Mouse (Mus musculus) forebrain, embryonic 10.5 days (tissue): ENCODE data around the gene Gm9918. TPM values are rescaled to one million over a fixed set of nuclear protein-coding genes. Genes with fewer than 3 reads are reported as not detected.

Experiments used
- DNase-seq: peaks from one replicate; pipeline ENCODE4 v3.0.0-alpha.2; 2017; ENCODE audit warnings: low spot score; ENCODE audit errors: extremely low spot score
- H3K27ac ChIP-seq: fragments of 300-500 bp; sonication (generic); 2 replicates; pipeline ENCODE4 v1.5.1; 2016; ENCODE audit warnings: mild to moderate bottlenecking
- H3K27me3 ChIP-seq: fragments of 300-500 bp; sonication (generic); 2 replicates; pipeline ENCODE4 v1.6.1; 2016; ENCODE audit warnings: mild to moderate bottlenecking; ENCODE audit not compliant: poor library complexity, severe bottlenecking
- H3K36me3 ChIP-seq: fragments of 300-500 bp; sonication (generic); replicated peaks from 2 replicates; pipeline ENCODE4 v1.6.1; 2016; ENCODE audit warnings: mild to moderate bottlenecking, moderate library complexity
- H3K4me1 ChIP-seq: fragments of 300-500 bp; sonication (generic); 2 replicates; pipeline ENCODE4 v1.6.1; 2016
- H3K4me3 ChIP-seq: fragments of 300-500 bp; sonication (generic); 2 replicates; pipeline ENCODE4 v1.5.1; 2016; ENCODE audit warnings: mild to moderate bottlenecking, moderate library complexity
- H3K9me3 ChIP-seq: fragments of 300-500 bp; sonication (generic); 2 replicates; pipeline ENCODE4 v1.6.1; 2016; ENCODE audit warnings: mild to moderate bottlenecking, moderate library complexity
- WGBS: fragments of 180-500 bp; shearing (Covaris S2); methylation state at CpG from one replicate; pipeline ENCODE4 v1.1.7; 2016; 5-methylcytosine and 5-hydroxymethylcytosine counted together
- polyA plus RNA-seq: library from polyadenylated mRNA; unstranded; fragments of >200 nt; fragmentation: Nextera tagmentation; extraction: Ambion mirVana; gene quantifications from 2 replicates; pipeline ENCODE4 v1.2.1, GENCODE M21; 2016

Gm9918 gene
- polyA plus RNA-seq, 1 experiment from 2014 or later: 0.48 TPM

DNA sequence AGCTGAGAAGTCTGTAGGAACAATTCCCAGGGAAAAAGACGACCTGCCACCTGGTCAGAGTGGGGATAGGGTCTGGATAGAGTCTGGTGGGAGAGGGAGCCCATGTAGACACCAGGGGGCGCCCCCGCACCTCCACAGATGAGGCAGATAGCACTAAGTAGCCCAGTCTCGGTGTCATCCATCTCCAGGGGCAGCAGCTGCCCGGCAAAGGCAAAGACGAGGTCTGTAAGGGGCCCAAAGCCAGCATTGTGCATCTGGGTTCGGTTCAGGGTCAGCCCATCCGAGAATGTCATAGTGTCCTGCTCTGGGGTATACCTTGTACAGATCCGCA, 31.1 kb upstream of the Gm9918 start:
- Histone ChIP-seq H3K4me1 (peaks cover 57% of the 10 kb centered on the region), H3K27ac (no peak overlapping the region), H3K36me3 (peaks cover 33% of the 10 kb centered on the region), H3K9me3 (no peaks in the 10 kb centered on the region), H3K4me3 (no peak overlapping the region), H3K27me3 (peaks cover 48% of the 10 kb centered on the region)
- WGBS: 14% methylated on average over 9 of the region's 9 CpGs
- DNase-seq: peak; percentile 81

- H3K4me3 ChIP-seq: no peak overlapping the region
- peak overlapping the region; percentile 48; the same call in 1 of the 2 replicates for H3K27ac ChIP-seq
- H3K27me3 ChIP-seq: peaks cover 54% of the 10 kb centered on the region
- peaks cover 57% of the 10 kb centered on the region for H3K4me1 ChIP-seq
- H3K36me3 ChIP-seq: peaks cover 32% of the 10 kb centered on the region
- 83% methylated on average over 11 of the region's 11 CpGs for WGBS
- DNase-seq: no peak
- no peaks in the 10 kb centered on the region for H3K9me3 ChIP-seq
Observed at GRCm38 (mm10) chr15:102239851-102240250, 30.5 kb upstream of the Gm9918 start.

GRCm38 (mm10) chr15:102240607-102241006, 29.8 kb upstream of the Gm9918 start:
- Histone ChIP-seq H3K36me3 (peaks cover 25% of the 10 kb centered on the region), H3K4me1 (peaks cover 57% of the 10 kb centered on the region), H3K27ac (no peak overlapping the region), H3K4me3 (no peak overlapping the region), H3K27me3 (peaks cover 62% of the 10 kb centered on the region), H3K9me3 (no peaks in the 10 kb centered on the region)
- 85% methylated on average over 4 of the region's 4 CpGs for WGBS
- DNase-seq: no peak

GRCm38 (mm10) chr15:102242404-102243228, 27.7 kb upstream of the Gm9918 start:
- 28% methylated on average over 12 of the region's 12 CpGs for WGBS
- Histone ChIP-seq H3K4me3 (peak overlapping the region; percentile 69; the same call in 1 of the 2 replicates), H3K27me3 (peaks cover 81% of the 10 kb centered on the region), H3K9me3 (no peaks in the 10 kb centered on the region), H3K36me3 (peaks cover 18% of the 10 kb centered on the region), H3K27ac (peak overlapping the region; percentile 57), H3K4me1 (peaks cover 70% of the 10 kb centered on the region)
- DNase-seq: no peak

DNA sequence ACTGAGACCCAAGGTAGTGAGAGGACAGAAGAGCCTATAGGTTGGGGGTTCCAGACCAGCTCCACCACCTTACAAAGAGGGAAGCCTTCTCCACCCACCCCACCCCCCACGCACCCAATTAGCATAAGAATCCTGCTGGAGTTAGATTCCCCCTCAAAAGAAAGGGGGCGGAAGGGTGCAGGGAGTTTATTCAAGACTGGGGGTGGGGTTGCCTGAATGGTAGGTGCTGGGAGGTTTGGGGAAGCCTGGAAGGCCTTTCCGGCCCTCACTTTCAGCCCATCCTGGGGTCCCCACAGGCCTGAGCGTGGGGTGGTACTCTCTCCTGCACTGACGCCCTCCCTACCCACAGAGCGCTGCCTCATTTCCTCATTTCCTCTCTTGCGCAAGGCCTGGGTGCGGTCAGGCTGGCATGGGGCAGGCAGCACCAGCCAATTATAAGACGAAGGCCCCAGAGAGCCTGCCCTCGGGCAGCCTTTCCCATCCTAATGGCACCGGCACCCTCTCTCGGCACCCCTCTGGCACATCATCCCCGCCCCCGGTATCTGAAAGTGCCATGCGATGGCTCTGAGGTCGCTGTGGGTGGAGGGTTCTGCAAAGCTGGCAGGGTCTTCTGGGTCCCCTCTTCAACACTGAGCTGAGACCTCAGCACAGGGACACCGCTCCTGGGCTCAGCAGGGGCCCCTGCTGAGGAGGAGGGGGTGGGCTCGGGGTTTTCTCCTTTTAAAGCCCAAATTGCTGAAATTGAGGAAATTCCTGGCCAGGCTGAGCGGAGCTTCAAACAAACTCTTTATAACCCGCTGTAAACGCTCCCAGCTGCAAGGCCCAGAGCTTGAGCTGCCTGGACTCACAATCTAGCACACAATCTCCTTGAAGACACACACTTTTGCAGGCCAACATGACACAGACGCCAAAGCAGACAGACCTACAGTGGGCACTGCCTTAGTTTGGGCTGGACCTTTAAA, 26.9 kb upstream of the Gm9918 start:
- H3K27ac ChIP-seq: peak overlapping the region; percentile 57
- H3K9me3 ChIP-seq: no peaks in the 10 kb centered on the region
- DNase-seq: no peak
- H3K4me1 ChIP-seq: peaks cover 79% of the 10 kb centered on the region
- peaks cover 12% of the 10 kb centered on the region for H3K36me3 ChIP-seq
- WGBS: 9% methylated on average over 22 of the region's 22 CpGs
- H3K4me3 ChIP-seq: peak overlapping the region; percentile 69
- peaks cover 90% of the 10 kb centered on the region for H3K27me3 ChIP-seq

DNA sequence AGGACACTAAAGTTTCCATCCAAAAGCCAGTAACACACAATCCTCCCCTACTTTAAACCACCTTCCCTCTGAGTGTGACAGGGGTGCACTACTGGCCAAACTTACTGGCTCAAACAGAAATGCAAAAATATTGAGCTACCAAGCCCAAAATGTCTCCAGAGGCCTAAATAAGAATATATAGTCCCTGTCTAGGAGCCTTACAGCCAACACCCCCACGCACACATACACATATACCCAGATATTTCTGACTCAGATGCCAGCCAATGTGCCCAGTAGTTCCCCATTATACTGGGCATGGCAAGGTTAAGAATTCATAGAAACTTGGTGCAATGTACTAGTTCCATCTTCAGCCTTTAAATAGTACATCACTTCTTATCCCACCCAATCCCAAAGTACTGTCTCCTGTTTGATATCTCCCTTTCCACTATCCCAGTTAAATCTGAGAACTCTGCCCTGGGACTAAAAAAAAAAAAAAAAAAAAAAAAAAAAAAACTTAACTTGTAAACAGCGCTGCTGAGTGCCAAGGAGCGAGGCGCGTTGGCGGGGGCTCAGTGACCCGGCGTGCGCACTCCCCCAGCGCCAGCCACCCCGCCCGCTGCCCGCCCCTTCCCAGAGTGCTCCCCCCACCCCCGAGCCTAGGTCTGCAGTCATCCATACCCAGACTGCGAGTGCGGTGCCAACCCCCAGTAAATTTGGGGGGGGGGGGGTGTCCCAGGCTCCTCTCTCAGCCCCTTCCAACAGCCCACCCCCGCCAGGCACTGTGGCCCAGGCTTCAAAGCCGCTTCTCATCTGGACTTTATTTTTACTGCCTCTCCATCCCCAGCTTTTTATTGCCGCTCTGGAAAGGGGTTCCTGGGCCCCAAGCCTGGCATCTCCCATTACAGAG, 25.8 kb upstream of the Gm9918 start:
- Histone ChIP-seq H3K36me3 (peaks cover 9% of the 10 kb centered on the region), H3K27ac (peak overlapping the region; percentile 87), H3K4me1 (peaks cover 83% of the 10 kb centered on the region), H3K4me3 (peak overlapping the region; percentile 69), H3K27me3 (peaks cover 96% of the 10 kb centered on the region), H3K9me3 (no peaks in the 10 kb centered on the region)
- WGBS: 8% methylated on average over 19 of the region's 19 CpGs
- no peak for DNase-seq

DNA sequence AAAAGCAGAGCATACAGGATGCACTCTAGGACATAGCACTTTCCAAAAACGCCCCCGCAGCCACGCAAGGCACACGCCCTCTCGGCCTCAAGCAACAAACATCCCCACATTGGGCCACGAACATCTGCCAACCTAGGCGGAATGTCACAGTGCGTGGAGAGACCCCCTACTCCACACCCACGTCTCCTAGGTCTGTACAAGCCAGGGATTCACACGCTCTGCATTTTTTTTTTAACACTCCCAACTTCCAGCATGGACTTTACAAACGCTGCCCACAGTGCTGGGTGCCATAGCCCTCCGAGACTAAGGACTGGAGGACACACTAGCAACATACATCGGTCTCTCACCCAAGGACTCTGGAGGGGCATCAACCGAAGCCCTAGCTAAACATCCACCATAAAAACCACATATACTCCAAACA, 24.9 kb upstream of the Gm9918 start:
- peaks cover 4% of the 10 kb centered on the region for H3K36me3 ChIP-seq
- peaks cover 89% of the 10 kb centered on the region for H3K4me1 ChIP-seq
- peaks cover 99% of the 10 kb centered on the region for H3K27me3 ChIP-seq
- peak overlapping the region; percentile 87 for H3K27ac ChIP-seq
- H3K4me3 ChIP-seq: peak overlapping the region; percentile 69
- 3% methylated on average over 14 of the region's 14 CpGs for WGBS
- DNase-seq: no peak
- H3K9me3 ChIP-seq: no peaks in the 10 kb centered on the region

GRCm38 (mm10) chr15:102245891-102246741, 24.2 kb upstream of the Gm9918 start:
- under 1% methylated on average over 40 of the region's 44 CpGs for WGBS
- Histone ChIP-seq H3K27ac (peak overlapping the region; percentile 87), H3K27me3 (peaks cover 99% of the 10 kb centered on the region), H3K9me3 (no peaks in the 10 kb centered on the region), H3K4me3 (peak overlapping the region; percentile 69), H3K36me3 (no peaks in the 10 kb centered on the region; the same call in 1 of the 2 replicates), H3K4me1 (peaks cover 90% of the 10 kb centered on the region)
- peak; percentile 75 for DNase-seq

GRCm38 (mm10) chr15:102246866-102247251, 23.5 kb upstream of the Gm9918 start:
- under 1% methylated on average over 35 of the region's 35 CpGs for WGBS
- Histone ChIP-seq H3K36me3 (no peaks in the 10 kb centered on the region; the same call in 1 of the 2 replicates), H3K27me3 (peaks cover 98% of the 10 kb centered on the region), H3K4me3 (peak overlapping the region; percentile 69), H3K4me1 (peaks cover 97% of the 10 kb centered on the region), H3K27ac (peak overlapping the region; percentile 87), H3K9me3 (no peaks in the 10 kb centered on the region)
- DNase-seq: peak; percentile 88

DNA sequence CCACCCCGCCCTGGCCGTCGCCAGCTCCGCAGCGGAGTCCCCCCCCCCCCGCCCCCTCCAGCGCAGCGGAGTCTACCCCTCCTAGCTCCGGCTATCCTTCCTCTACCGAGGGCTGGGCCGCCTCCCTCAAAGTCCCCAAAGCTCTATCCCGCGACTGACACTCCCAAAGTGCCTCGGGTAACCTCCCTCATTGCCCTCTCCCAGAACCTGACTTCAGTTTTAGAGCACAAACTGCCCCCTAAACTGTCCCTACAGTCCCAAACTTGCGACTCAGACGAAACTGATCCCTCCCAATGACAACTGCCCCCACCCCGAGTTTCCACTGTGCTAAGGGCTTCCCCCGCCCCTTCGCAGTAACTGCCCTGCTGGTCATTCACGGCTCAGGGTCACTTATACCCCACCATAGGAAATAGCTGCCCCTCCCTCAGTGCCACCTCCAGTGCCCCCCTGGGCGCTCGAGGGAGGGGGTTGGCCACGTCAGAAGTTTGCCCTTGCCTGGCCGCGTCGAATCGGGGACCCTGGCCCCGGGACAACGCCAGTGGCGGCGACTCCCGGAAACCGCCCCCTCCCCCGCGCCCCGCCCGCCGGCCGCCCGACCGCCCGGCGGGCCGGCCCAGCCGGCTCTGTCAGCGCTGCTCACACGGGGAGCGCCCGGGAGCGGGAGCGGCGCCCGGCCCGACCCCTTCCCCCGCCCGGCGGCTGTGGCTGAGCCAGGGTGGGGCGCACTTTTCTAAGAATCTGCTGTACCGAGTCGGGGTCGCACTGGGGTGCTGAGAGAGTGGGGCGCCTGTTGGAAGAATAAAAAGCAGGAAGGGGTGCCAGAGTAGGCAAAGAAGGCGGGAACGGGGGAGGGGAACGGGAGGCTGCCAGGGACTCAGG, 22.9 kb upstream of the Gm9918 start:
- Histone ChIP-seq H3K9me3 (no peaks in the 10 kb centered on the region), H3K4me3 (peak overlapping the region; percentile 69), H3K36me3 (peaks cover 3% of the 10 kb centered on the region; the same call in 1 of the 2 replicates), H3K4me1 (peaks cover 100% of the 10 kb centered on the region), H3K27me3 (peaks cover 96% of the 10 kb centered on the region), H3K27ac (peak overlapping the region; percentile 87)
- DNase-seq: peak; percentile 63
- WGBS: under 1% methylated on average over 65 of the region's 65 CpGs
